Mouse (Mus musculus) brown adipose tissue, adult 24 weeks (tissue): ENCODE data around the gene Tbc1d24. TPM values are rescaled to one million over a fixed set of nuclear protein-coding genes. Genes with fewer than 3 reads are reported as not detected.
A peak's percentile ranks its signal among the peaks of the same experiment; 100 is the strongest.

ENCODE experiments used
- H3K27ac ChIP-seq: fragments of 200-500 bp; replicated peaks from 2 replicates; pipeline ENCODE4 v1.5.1; 2012; ENCODE audit warnings: low read depth, mild to moderate bottlenecking, low read length
- H3K4me1 ChIP-seq: fragments of 200-500 bp; 2 replicates; pipeline ENCODE4 v1.6.1; 2012; ENCODE audit warnings: low read length, mixed read lengths; ENCODE audit not compliant: control insufficient read depth, insufficient read depth, insufficient read length
- H3K4me3 ChIP-seq: fragments of 200-500 bp; 2 replicates; pipeline ENCODE4 v1.5.1; 2012; ENCODE audit warnings: low read depth, mild to moderate bottlenecking, low read length, moderate library complexity; ENCODE audit not compliant: insufficient read depth
- polyA plus RNA-seq: library from polyadenylated mRNA; stranded (reverse); fragments of >200 nt; gene quantifications from 2 replicates; pipeline ENCODE4 v1.2.4, GENCODE M21; 2012; ENCODE audit not compliant: missing spikeins, insufficient read depth, insufficient read length

The Tbc1d24 gene
- polyA plus RNA-seq, 1 experiment, result 7.0 TPM

DNA sequence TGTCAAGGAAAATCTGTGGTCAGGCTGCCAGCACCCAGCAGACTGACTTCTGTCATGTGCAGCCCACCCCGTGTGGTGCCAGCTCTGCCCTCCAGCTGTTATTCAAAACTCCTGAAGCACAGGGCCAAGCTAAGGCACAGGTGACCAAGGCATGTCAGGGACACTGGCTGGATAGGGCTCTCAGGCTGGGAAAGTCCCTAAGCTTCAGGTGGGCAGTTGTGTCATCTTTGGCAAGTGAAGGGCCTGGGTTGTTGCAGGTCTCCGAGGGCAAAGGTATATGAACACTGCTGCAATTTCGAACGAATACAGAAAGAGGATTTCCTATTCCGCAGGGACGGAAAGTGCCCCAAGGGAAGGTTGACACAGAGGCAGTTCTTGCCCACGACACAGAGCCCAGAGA lies 516 bp downstream of the Tbc1d24 start:
- peaks cover 12% of the 10 kb centered on the region for H3K4me1 ChIP-seq
- H3K27ac ChIP-seq, result no peak overlapping the region
- peak overlapping the region; percentile 58 for H3K4me3 ChIP-seq

DNA sequence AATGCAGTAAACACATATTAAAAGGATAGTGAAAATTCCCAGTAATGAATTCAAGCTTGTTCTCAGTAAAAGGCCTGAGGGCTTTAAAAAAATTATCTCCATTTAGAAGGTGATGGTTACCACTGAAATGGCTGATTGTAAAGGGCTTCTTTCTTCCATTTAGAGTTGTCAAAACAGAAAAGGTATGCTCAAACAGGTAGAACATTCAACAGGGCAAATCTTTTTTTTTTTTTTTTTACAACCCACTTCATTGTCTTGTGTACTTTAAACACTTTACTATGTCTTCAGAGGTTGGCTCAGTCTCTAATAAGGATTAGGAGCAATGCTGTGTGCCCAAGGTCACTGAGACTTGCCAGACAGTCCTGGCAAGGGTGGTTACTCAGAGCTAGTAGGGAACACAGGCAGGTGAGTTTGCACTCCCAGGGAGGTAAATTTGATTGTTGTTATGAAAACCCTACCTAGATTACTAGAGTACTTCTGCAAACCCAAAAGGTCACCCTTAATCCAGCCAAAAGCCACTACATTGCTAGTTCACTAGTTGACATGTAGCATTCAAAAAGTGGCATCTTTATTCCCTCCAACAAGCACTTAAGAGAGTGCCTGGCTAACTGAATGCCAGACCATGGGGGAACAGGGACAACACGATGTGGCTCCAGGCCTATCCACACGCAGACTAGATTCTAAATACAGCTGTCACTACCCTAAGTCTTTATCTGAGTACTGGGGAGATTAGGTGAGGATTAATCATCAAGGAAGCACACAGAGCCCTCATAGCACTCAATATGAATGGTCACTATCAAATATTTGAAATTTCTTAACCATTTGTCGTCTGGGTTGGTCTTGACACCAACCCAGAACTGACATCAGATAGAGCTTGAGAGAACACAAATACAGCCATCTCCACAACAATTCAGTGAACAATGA lies 1.5 kb downstream of the Tbc1d24 start:
- 0 out of 2 replicates have a peak overlapping the region, but pooled peaks have one; percentile 58 for H3K4me3 ChIP-seq
- no peak overlapping the region for H3K27ac ChIP-seq
- peaks cover 12% of the 10 kb centered on the region for H3K4me1 ChIP-seq

DNA sequence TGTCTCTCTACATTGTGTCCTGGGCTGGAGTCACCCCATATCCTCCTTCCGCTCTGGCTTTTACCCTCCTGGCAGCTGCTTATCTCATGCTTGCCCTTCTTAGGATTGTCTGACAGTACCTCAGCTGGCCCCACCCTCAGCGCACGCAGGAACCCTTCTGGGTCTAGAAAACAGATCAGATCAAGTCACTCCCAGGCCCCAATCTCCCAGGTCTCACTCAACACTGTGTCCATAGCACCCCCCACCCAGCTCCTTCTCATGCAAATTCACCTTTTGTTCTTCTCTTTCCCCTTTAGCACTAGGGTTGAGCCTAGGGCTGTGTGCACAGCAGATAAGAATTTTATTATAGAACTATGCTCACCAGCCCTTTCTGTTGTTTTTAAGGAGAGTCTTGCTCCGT lies 2.3 kb downstream of the Tbc1d24 start:
- H3K4me3 ChIP-seq, result no peak overlapping the region
- H3K27ac ChIP-seq, result no peak overlapping the region
- H3K4me1 ChIP-seq, result peaks cover 7% of the 10 kb centered on the region

DNA sequence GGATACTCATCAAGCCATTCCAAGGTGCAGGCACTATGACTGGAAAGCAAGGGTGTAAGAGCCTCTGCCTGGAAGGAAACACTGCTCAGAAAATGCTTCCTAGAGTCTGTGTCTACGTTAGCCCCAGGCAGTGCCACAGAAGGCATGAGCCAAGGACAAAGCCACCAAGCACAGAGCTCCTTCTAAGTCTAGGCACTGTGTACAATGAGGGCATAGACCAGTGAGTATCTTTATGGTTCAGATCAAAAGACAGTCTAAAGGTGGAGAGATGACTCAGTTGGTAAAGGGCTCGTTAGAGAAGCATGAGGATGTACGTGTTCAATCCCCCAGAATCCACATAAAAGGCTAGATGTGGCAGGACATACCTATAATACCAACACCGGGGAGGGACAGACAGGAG lies 4.3 kb downstream of the Tbc1d24 start:
- H3K4me3 ChIP-seq, result no peak overlapping the region
- no peak overlapping the region for H3K27ac ChIP-seq
- H3K4me1 ChIP-seq, result peaks cover 7% of the 10 kb centered on the region

DNA sequence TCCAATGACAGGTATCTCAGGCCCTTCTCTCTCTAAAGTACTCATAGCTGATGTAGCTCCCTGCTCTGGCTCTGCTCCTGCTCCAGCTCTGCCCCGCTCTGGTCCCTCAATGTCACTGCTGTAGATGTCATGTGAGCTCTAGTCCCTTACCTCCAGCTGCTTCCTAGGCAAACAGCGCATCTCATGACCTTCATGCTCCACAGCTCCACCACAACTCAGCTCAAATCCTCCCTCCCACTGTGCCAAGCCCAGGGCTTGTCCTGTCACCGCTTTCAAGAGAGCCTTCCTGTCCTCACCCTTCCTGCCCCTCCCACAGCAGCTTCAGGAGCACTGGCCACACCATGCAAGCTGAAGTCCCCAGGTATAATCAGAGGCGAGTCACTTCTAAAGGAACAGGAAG lies 5.6 kb downstream of the Tbc1d24 start:
- no peak overlapping the region for H3K27ac ChIP-seq
- H3K4me3 ChIP-seq, result no peak overlapping the region
- H3K4me1 ChIP-seq, result peaks cover 11% of the 10 kb centered on the region

DNA sequence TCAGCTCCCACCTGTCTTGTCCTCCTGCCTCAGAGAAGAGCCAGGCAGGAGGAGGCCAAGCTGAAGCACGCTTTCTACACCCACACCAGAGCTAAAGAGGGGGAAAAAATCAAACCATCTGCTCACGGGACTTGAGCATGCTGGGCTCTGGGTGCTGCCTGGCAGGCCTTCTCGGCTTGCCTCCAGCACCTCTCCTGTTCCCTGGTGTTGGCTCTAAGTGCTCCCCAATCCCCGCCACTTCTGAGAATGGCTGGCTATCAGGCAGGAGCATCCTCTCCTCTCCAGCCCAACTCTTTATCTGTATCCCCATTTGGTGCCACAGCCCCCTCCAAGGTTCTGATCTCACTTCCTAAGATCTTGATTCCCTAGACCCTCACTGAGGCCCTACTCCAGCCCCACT lies 6.1 kb downstream of the Tbc1d24 start:
- Histone ChIP-seq H3K4me3 (no peak overlapping the region), H3K27ac (no peak overlapping the region), H3K4me1 (0 out of 2 replicates have a peak, but pooled peaks cover 8% of the 10 kb centered on the region)

DNA sequence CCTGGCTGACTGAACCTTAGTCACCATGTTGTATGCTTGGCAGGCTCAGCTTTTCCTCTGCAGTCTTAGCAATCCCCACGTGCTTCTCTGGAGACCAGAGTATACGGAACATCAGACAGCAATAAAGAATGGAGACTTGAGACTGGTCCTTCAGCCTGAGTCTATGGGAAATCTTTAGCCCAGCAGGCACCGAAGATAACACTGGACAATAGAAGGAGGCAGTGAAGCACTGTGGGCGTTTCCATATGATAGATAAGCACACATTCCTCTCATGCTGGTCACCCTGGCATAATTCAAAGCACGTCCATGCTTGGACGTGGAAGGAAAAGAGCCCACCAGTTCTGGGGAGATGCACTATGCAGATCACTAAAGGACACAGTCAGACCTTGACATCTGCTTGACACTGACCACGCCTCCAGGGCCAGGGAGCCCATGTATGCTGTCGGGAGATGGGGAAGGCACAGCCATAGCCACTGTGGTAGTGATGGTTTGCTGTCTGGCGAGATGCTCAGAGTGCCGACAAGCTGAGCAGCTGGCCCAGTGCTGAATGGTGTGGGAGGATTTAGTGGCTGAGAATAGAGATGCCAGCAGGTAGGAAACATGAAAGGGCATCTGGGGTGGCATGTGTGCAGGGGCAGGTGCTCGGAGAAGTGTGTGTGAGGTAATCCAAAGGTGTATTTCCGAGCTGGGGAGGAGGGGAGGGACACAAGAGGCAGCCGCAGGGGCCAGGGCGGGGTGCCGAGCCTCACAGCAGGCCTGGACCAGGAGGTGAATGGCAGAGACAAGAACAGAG lies 8.1 kb downstream of the Tbc1d24 start:
- Histone ChIP-seq H3K27ac (no peak overlapping the region), H3K4me3 (no peak overlapping the region), H3K4me1 (0 out of 2 replicates have a peak, but pooled peaks cover 8% of the 10 kb centered on the region)

DNA sequence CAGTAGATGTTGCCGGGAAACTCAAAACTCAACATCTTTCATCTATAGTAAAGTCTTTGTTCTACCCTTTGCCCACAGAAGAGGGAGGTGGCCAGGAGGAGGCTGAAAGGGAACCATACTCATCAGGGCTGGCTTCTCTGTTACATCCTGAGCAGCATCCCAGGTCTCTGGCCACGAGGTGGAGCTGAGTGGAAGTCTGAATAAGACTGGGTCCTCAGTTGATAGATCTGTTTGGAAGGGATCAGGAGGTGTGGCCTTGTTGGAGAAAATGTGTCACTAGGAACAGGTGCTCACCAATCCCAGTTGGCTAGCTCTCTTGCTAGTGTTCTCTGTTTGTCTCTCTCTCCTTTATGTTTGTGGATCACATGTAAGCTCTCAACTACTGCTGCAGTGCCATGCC lies 10.0 kb downstream of the Tbc1d24 start:
- Histone ChIP-seq H3K27ac (no peak overlapping the region), H3K4me3 (no peak overlapping the region), H3K4me1 (0 out of 2 replicates have a peak, but pooled peaks cover 8% of the 10 kb centered on the region)

DNA sequence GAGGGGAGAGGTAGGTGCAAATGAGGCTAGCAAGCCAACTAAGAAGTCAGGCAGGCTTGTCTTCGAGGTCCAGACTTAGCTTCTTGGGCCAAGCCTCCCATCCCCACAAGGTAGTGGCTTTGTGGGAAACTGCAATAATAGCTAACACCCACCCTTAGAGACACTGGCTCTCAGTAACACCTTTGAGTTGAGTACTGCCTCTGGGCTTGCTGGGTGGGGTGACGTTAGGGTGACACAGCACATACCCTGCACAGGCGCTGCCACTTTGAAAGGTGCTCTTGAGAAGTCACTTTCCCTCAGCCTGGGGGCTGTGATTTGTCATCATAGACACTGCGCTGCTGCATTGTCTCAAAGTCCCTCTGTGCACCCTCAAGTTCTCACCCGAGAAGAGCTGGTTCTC lies 11.6 kb downstream of the Tbc1d24 start:
- H3K4me3 ChIP-seq, result no peak overlapping the region
- H3K27ac ChIP-seq, result no peak overlapping the region
- 0 out of 2 replicates have a peak, but pooled peaks cover 8% of the 10 kb centered on the region for H3K4me1 ChIP-seq

DNA sequence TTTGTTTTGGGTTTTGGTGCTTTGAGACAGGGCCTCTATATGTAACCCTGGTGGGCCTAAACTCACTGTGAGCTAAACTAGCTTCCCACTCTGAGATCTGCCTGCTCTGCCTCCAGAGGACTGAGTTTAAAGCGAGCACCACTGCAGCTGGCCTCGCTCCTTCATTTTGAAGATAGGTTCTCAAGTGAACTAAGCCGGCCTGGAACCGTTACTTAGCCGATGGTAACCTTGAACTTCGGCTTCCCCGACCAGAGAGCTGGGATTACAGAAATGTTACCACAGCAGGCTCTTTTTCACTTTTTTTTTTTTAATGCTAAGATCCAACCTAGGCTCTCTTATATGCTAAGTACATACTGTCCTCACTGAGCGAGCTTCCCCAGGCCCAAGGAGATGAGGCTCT lies 12.1 kb downstream of the Tbc1d24 start:
- H3K27ac ChIP-seq, result no peak overlapping the region
- H3K4me1 ChIP-seq, result 0 out of 2 replicates have a peak, but pooled peaks cover 8% of the 10 kb centered on the region
- no peak overlapping the region for H3K4me3 ChIP-seq

DNA sequence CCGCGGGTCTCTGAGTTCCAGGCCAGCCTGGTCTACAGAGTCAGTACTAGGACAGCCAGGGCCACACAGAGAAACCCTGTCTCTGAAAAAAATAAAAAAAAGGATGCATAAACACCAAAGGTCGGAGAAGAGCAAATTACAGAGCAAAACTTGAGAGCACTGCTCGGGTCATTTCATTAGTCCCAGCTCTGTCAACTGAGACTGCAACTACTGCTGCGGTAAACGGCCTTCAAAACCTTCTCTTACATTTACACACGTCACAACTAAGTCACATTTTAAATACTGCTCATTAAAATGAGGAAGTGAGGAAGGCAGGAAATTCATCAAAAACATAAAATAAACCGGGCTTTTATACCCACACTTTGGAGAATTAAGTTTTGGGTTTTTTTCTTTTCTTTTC lies 12.5 kb downstream of the Tbc1d24 start:
- Histone ChIP-seq H3K27ac (no peak overlapping the region), H3K4me3 (no peak overlapping the region), H3K4me1 (0 out of 2 replicates have a peak, but pooled peaks cover 8% of the 10 kb centered on the region)

DNA sequence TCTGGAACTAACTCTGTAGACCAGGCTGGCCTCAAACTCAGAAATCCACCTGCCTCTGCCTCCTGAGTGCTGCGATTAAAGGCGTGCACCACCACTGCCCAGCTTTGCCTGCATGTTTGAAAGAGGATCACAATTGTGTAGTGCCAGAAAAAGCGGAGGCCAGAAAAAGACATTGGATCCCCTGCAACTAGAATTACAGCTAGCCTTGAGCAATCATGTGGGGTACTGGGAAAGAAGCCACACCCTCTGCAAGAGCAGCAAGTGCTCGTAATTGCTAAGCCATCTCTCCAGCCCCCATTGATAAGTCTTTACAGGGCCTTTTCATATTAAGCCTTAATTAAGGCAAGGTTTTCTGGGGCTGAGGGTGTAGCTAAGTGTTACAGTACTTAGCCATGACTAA lies 13.9 kb downstream of the Tbc1d24 start:
- 0 out of 2 replicates have a peak, but pooled peaks cover 8% of the 10 kb centered on the region for H3K4me1 ChIP-seq
- H3K27ac ChIP-seq, result no peak overlapping the region
- no peak overlapping the region for H3K4me3 ChIP-seq

DNA sequence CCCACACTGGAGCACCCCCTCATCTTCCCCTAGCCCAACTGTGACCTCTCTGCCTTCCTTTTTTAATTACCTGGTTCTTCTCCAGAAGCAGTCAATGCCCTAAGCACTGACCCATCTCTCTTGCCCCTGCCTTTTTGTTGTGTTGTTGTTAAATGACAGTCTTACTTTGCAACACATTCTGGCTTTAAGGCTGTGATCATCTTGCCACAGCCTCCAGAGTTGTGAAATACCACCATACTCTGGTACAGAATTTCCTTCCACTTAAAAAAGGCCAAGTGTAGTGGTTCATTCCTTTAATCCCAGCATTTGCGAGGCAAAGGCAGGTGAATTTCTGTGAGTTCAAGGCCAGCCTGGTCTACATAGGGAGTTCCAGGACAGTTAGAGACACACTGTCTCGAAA lies 14.4 kb downstream of the Tbc1d24 start:
- no peak overlapping the region for H3K4me3 ChIP-seq
- no peak overlapping the region for H3K27ac ChIP-seq
- 0 out of 2 replicates have a peak, but pooled peaks cover 8% of the 10 kb centered on the region for H3K4me1 ChIP-seq

DNA sequence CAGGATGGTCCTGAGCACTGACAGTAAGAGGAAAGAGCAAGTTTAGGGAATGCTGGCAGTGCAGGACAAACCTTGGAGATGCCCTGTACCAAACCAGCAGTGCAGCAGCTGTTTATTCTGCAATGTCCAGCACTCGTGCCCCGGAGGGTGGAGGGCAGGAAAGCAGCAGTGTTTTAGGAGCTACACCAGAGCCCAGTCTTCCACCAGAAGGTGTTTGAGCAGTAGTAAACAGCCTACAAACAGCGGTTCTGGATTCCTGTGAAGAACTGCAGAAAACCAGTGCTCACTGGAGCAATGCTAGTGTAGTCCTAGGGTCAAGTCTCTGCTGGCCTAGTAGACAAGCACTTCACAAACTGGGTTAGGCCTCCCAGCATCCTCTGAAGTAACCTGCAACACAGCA lies 31.1 kb downstream of the Tbc1d24 start:
- Histone ChIP-seq H3K4me3 (no peak overlapping the region), H3K4me1 (no peaks in the 10 kb centered on the region), H3K27ac (no peak overlapping the region)

DNA sequence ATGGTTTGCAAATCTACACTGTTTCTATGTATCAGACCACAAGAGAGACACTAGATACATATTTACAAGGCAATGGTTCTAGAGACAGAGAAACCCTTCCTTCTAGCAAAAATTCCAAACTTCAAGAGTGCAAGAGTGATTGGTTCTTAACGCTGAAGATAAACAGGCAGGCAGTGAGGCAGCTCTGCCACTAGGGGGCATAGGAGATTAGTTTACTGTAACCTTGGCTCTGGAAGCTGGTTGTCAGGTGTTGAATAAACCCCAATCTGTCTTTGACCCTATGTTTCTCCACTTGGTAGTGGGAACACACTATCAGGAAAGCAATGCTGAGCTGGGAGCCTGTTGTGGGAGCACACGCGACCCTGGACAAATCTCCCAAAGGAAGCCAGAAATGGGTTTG lies 31.9 kb downstream of the Tbc1d24 start:
- no peak overlapping the region for H3K27ac ChIP-seq
- no peaks in the 10 kb centered on the region for H3K4me1 ChIP-seq
- no peak overlapping the region for H3K4me3 ChIP-seq
